Mouse (Mus musculus): ENCODE measurements around the gene Nupl2.

The Nupl2 gene

GRCm38 (mm10) chr5:24203266-24203665 lies 38.5 kb downstream of the Nupl2 start:
- intact Hi-C loops (cut with DNase I) = no loop called here

GRCm38 (mm10) chr5:24207965-24208364 lies 43.2 kb downstream of the Nupl2 start:
- intact Hi-C loops (cut with DNase I) = no loop called here

- intact Hi-C loops (cut with DNase I) = no loop called here
These were observed 43.7 kb downstream of the Nupl2 start for GRCm38 (mm10) chr5:24208505-24208904.

GRCm38 (mm10) chr5:24213861-24214546 lies 49.2 kb downstream of the Nupl2 start:
- intact Hi-C loops (cut with DNase I) = no loop called here

- intact Hi-C loops (cut with DNase I) = no loop called here
These were observed 49.8 kb downstream of the Nupl2 start for GRCm38 (mm10) chr5:24214547-24214878.

GRCm38 (mm10) chr5:24214900-24215299 lies 50.1 kb downstream of the Nupl2 start:
- intact Hi-C loops (cut with DNase I) = no loop called here

Data from adrenal gland (tissue).